Comparison of ENCODE assay signal across 28 mouse cellular contexts in the genomic region with DNA sequence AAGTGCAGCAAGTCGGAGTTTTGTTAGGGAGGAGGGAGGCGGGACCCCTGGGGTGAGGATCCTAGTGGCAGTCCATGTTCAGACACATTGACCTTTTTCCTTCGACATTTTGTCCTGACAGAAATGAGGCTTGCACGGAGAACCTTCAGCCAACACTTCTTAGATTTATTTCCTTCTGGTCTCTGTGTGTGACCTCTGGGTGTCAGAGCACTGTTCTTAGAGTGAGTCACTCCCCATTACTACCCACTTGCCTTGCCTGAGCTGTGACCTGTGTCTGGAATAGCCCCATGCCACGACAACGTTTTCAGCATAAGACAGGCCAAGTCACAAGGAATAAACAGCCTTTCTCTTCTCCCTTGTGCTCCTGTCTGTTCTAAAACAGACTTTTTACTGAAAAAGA. TPM values are rescaled to one million over a fixed set of nuclear protein-coding genes. Genes with fewer than 3 reads are reported as not detected.
DNase-seq lines count a peak whose midpoint lies in the region; ATAC-seq and TF ChIP-seq lines count a peak whose summit lies in the region.
"Had no signal": no experiment of that assay in that cellular context is flagged by ENCODE, and none has a peak within 500 bp of the region (broad histone marks: within the 10 kb centered on the region; RNA-seq: fewer than 3 reads in every experiment).

No protein-coding gene starts in this region.

- no peaks in the 10 kb centered on the region for H3K27me3 ChIP-seq in kidney, adult 2 months (replicated peaks; ENCODE audit: control insufficient read depth, insufficient read depth, low read length)
- H3K27me3 ChIP-seq in midbrain, embryonic 14.5 days (ENCODE audit: control insufficient read depth, insufficient read depth, low read length) = no peaks in the 10 kb centered on the region
- H3K27me3 ChIP-seq in midbrain, embryonic 10.5 days (ENCODE audit: low read depth, poor library complexity, severe bottlenecking) = peaks cover 23% of the 10 kb centered on the region; the same call in 1 of the 2 replicates
- H3K27me3 ChIP-seq: embryonic facial prominence, embryonic 13.5 days; limb, embryonic 15.5 days; liver, embryonic 13.5 days had no signal

- H3K36me3 ChIP-seq in kidney, adult 2 months (ENCODE audit: control insufficient read depth, insufficient read depth, low read length) = no peaks in the 10 kb centered on the region
- H3K36me3 ChIP-seq in midbrain, embryonic 14.5 days (ENCODE audit: control insufficient read depth, insufficient read depth, low read length) = no peaks in the 10 kb centered on the region
- no peaks in the 10 kb centered on the region for H3K36me3 ChIP-seq in midbrain, embryonic 10.5 days
- H3K36me3 ChIP-seq: embryonic facial prominence, embryonic 13.5 days; hindbrain, embryonic 12.5 days; limb, embryonic 10.5 days; limb, embryonic 15.5 days; midbrain, embryonic 13.5 days; neural tube, embryonic 15.5 days had no signal

- no peak overlapping the region for H3K4me3 ChIP-seq in kidney, adult 2 months (ENCODE audit: insufficient read depth, low read depth, low read length)
- H3K4me3 ChIP-seq in midbrain, embryonic 14.5 days (replicated peaks; ENCODE audit: low read depth, low read length) = no peak overlapping the region
- H3K4me3 ChIP-seq in midbrain, embryonic 10.5 days = no peak overlapping the region
- H3K4me3 ChIP-seq: embryonic facial prominence, embryonic 13.5 days; erythroblast, embryonic 14.5 days; hindbrain, embryonic 12.5 days; limb, embryonic 10.5 days; limb, embryonic 15.5 days; liver, embryonic 13.5 days; midbrain, embryonic 13.5 days; neural tube, embryonic 15.5 days had no signal

- H3K9me3 ChIP-seq in midbrain, embryonic 14.5 days (ENCODE audit: control insufficient read depth, low read length) = no peaks in the 10 kb centered on the region
- no peaks in the 10 kb centered on the region for H3K9me3 ChIP-seq in midbrain, embryonic 10.5 days (replicated peaks)
- H3K9me3 ChIP-seq: embryonic facial prominence, embryonic 13.5 days; hindbrain, embryonic 12.5 days; limb, embryonic 10.5 days; limb, embryonic 15.5 days; liver, embryonic 13.5 days; midbrain, embryonic 13.5 days; neural tube, embryonic 15.5 days had no signal

- H3K27ac ChIP-seq in kidney, adult 2 months (ENCODE audit: insufficient read depth, low read depth, low read length) = no peak overlapping the region
- H3K27ac ChIP-seq in midbrain, embryonic 14.5 days (replicated peaks; ENCODE audit: low read depth, low read length) = 0 out of 2 replicates have a peak overlapping the region, but pooled peaks have one; percentile 20
- H3K27ac ChIP-seq in midbrain, embryonic 10.5 days (replicated peaks) = no peak overlapping the region
- H3K27ac ChIP-seq: embryonic facial prominence, embryonic 13.5 days; hindbrain, embryonic 12.5 days; limb, embryonic 10.5 days; limb, embryonic 15.5 days; midbrain, embryonic 13.5 days; neural tube, embryonic 15.5 days had no signal

- H3K4me1 ChIP-seq in kidney, adult 2 months (ENCODE audit: control insufficient read depth, insufficient read depth, low read length) = peaks cover 12% of the 10 kb centered on the region
- peaks cover 24% of the 10 kb centered on the region for H3K4me1 ChIP-seq in midbrain, embryonic 14.5 days (ENCODE audit: control insufficient read depth, insufficient read depth, low read length)
- H3K4me1 ChIP-seq in midbrain, embryonic 10.5 days = peaks cover 65% of the 10 kb centered on the region

- peak; percentile 61 for DNase-seq in kidney, adult 2 months
- DNase-seq in kidney, postnatal 10 days = no peak
- no peak for DNase-seq in midbrain, embryonic 14.5 days
- no peak for DNase-seq in midbrain, embryonic 10.5 days (ENCODE audit: low spot score)
- DNase-seq in adipocyte (ENCODE audit: low spot score) = peak; percentile 11
- no peak for DNase-seq in spleen, postnatal 36 days (ENCODE audit: low spot score in 2 of 2)
- no peak for DNase-seq in ovary, postnatal 14 days (ENCODE audit: low spot score)
- DNase-seq: adrenal gland, postnatal 25 days; cerebellum, adult 18-20 months; cerebellum, postnatal 10 days; gastrocnemius, postnatal 14 days; heart, postnatal 14 days; kidney, adult 9 months; kidney, postnatal 14 days; layer of hippocampus, adult 9-11 months; liver, embryonic 13.5 days; lung, embryonic 14.5 days; thymus, adult 2 months; thymus, postnatal 36 days had no signal

- no peak overlapping the region for H3K9ac ChIP-seq in midbrain, embryonic 14.5 days (replicated peaks; ENCODE audit: low read length)
- H3K9ac ChIP-seq: embryonic facial prominence, embryonic 13.5 days; hindbrain, embryonic 12.5 days; limb, embryonic 15.5 days; liver, embryonic 13.5 days; lung, embryonic 14.5 days; midbrain, embryonic 13.5 days; neural tube, embryonic 15.5 days had no signal

- no peak overlapping the region for H3K4me2 ChIP-seq in midbrain, embryonic 14.5 days (ENCODE audit: low read length)
- H3K4me2 ChIP-seq: embryonic facial prominence, embryonic 13.5 days; hindbrain, embryonic 12.5 days; limb, embryonic 15.5 days; liver, embryonic 13.5 days; lung, embryonic 14.5 days; midbrain, embryonic 13.5 days; neural tube, embryonic 15.5 days had no signal

- 47% methylated on average over 6 of the region's 6 CpGs for WGBS in kidney, adult 2 months
- WGBS in midbrain, embryonic 14.5 days = 78% methylated on average over 6 of the region's 6 CpGs
- 83% methylated on average over 6 of the region's 6 CpGs for WGBS in midbrain, embryonic 10.5 days

- no peak for ATAC-seq in midbrain, embryonic 14.5 days (ENCODE audit: low FRiP score, low TSS enrichment)
- ATAC-seq: forebrain, embryonic 16.5 days; intestine, embryonic 16.5 days; midbrain, embryonic 13.5 days had no signal

- no peak for TF ChIP-seq POLR2A in kidney, adult 2 months (IDR thresholded peaks at IDR 0.05; ENCODE audit: low read depth, low read length)

- TF ChIP-seq CTCF in kidney, adult 2 months (conservative IDR thresholded peaks at IDR 0.05; ENCODE audit: insufficient read depth, insufficient read length, low read depth, low read length) = no peak

RNA-seq across cellular contexts. Expression of a gene that starts 44.6 kb away (rescaled TPM):
- polyA plus RNA-seq in kidney, adult 2 months (2012; rRNA removed) = 10.5 and 11.1 TPM in 2 replicates
- 10.1 and 11.6 TPM in 2 replicates for polyA plus RNA-seq in midbrain, embryonic 14.5 days (2014; fragmentation: Nextera tagmentation; extraction: Ambion mirVana)
- polyA plus RNA-seq in midbrain, embryonic 10.5 days (2016; fragmentation: Nextera tagmentation; extraction: Ambion mirVana) = 28.1 and 30.7 TPM in 2 replicates

Comparison
In these comparisons a context has a peak if more than half of its experiments do, and no peak if none do; other contexts are left out.
1. DNase-seq: peak in kidney, adult 2 months (single experiment) and adipocyte (single experiment); none in kidney, postnatal 10 days (single experiment), midbrain, embryonic 14.5 days (single experiment), midbrain, embryonic 10.5 days (single experiment), spleen, postnatal 36 days (0 of 2) and ovary, postnatal 14 days (single experiment).